Mouse (Mus musculus): ENCODE results near the gene Cxcr2.

Cxcr2 gene

GRCm38 (mm10) chr1:74195961-74196360, 42.2 kb downstream of the Cxcr2 start:
- no peak for ATAC-seq (ENCODE audit: insufficient number of reproducible peaks, low FRiP score, low TSS enrichment)

GRCm38 (mm10) chr1:74196621-74197419, 43.0 kb downstream of the Cxcr2 start:
- ATAC-seq (ENCODE audit: insufficient number of reproducible peaks, low FRiP score, low TSS enrichment): no peak

- ATAC-seq (ENCODE audit: insufficient number of reproducible peaks, low FRiP score, low TSS enrichment): no peak
Measured at GRCm38 (mm10) chr1:74197726-74198470, 44.1 kb downstream of the Cxcr2 start.

GRCm38 (mm10) chr1:74199046-74199445, 45.3 kb downstream of the Cxcr2 start:
- ATAC-seq (ENCODE audit: insufficient number of reproducible peaks, low FRiP score, low TSS enrichment): no peak

GRCm38 (mm10) chr1:74201048-74201844, 47.5 kb downstream of the Cxcr2 start:
- no peak for ATAC-seq (ENCODE audit: insufficient number of reproducible peaks, low FRiP score, low TSS enrichment)

GRCm38 (mm10) chr1:74203457-74203856, 49.7 kb downstream of the Cxcr2 start:
- ATAC-seq (ENCODE audit: insufficient number of reproducible peaks, low FRiP score, low TSS enrichment): no peak

GRCm38 (mm10) chr1:74205881-74206280, 52.1 kb downstream of the Cxcr2 start:
- 0 out of 2 replicates have a peak, but pooled peaks have one; percentile 15 for ATAC-seq (ENCODE audit: insufficient number of reproducible peaks, low FRiP score, low TSS enrichment)

- no peak for ATAC-seq (ENCODE audit: insufficient number of reproducible peaks, low FRiP score, low TSS enrichment)
Measured at GRCm38 (mm10) chr1:74206642-74207041, 52.9 kb downstream of the Cxcr2 start.

- no peak for ATAC-seq (ENCODE audit: insufficient number of reproducible peaks, low FRiP score, low TSS enrichment)
Measured at GRCm38 (mm10) chr1:74207906-74208305, 54.1 kb downstream of the Cxcr2 start.

GRCm38 (mm10) chr1:74208941-74209340, 55.2 kb downstream of the Cxcr2 start:
- ATAC-seq (ENCODE audit: insufficient number of reproducible peaks, low FRiP score, low TSS enrichment): no peak
